8 mouse cellular contexts compared by ENCODE assay signal in genomic region chr6:40235793-40236470, GRCm38 (mm10).
A peak's percentile ranks its signal among the peaks of the same experiment; 100 is the strongest.
DNase-seq lines count a peak whose midpoint lies in the region; ATAC-seq and TF ChIP-seq lines count a peak whose summit lies in the region.

No protein-coding gene starts in this region.

- ATAC-seq in liver, embryonic 13.5 days (ENCODE audit: low read depth), result no peak

- H3K9ac ChIP-seq in liver, embryonic 13.5 days, result no peak overlapping the region

- H3K27me3 ChIP-seq in cerebellum, adult 2 months (ENCODE audit: control insufficient read depth, insufficient read depth, low read length), result no peaks in the 10 kb centered on the region
- no peaks in the 10 kb centered on the region for H3K27me3 ChIP-seq in liver, embryonic 13.5 days

- H3K4me1 ChIP-seq in cerebellum, adult 2 months (ENCODE audit: control insufficient read depth, insufficient read depth, low read length), result 0 out of 2 replicates have a peak, but pooled peaks cover 4% of the 10 kb centered on the region
- H3K4me1 ChIP-seq in liver, embryonic 13.5 days (replicated peaks), result no peaks in the 10 kb centered on the region

- no peaks in the 10 kb centered on the region for H3K36me3 ChIP-seq in liver, embryonic 13.5 days

- H3K9me3 ChIP-seq in liver, embryonic 13.5 days (replicated peaks), result no peaks in the 10 kb centered on the region

- no peak overlapping the region for H3K4me3 ChIP-seq in cerebellum, adult 2 months (replicated peaks; ENCODE audit: insufficient read depth, low read depth, low read length)
- no peak overlapping the region for H3K4me3 ChIP-seq in liver, embryonic 13.5 days (replicated peaks)

- WGBS in cerebellum, adult 2 months, result 60% methylated on average over 10 of the region's 10 CpGs
- 12% methylated on average over 10 of the region's 10 CpGs for WGBS in liver, embryonic 13.5 days (ENCODE audit: insufficient replicate concordance)

- DNase-seq in A20 (ENCODE audit: low read depth, low spot score) (peak; percentile 76), MEL-GATA-1-ER (ENCODE audit: extremely low read depth, low read depth) (peak; percentile 51)
- DNase-seq in cerebellum, adult 2 months, result peak; percentile 56 to 75
- peak; percentile 68 to 73 for DNase-seq in frontal cortex, postnatal 25 days (ENCODE audit: low spot score in 2 of 2)
- DNase-seq in kidney, adult 9 months, result peak; percentile 84
- DNase-seq in liver, embryonic 13.5 days, result peak; percentile 28
- DNase-seq in right cerebral cortex, adult 18-20 months, result peak; percentile 64
- DNase-seq in urinary bladder, adult 2 months (ENCODE audit: low spot score), result peak; percentile 60

- TF ChIP-seq CTCF in cerebellum, adult 2 months (IDR thresholded peaks at IDR 0.05; ENCODE audit: borderline replicate concordance, insufficient read depth, low read depth, low read length), result peak; percentile 75

- no peak overlapping the region for H3K27ac ChIP-seq in cerebellum, adult 2 months (ENCODE audit: insufficient read depth, low read length)
- no peak overlapping the region for H3K27ac ChIP-seq in liver, embryonic 13.5 days

- H3K4me2 ChIP-seq in liver, embryonic 13.5 days, result no peak overlapping the region

- TF ChIP-seq POLR2A in cerebellum, adult 2 months (IDR thresholded peaks at IDR 0.05; ENCODE audit: borderline replicate concordance, insufficient read depth, low read length), result no peak

Comparison
In these comparisons a context has a peak if more than half of its experiments do, and no peak if none do; other contexts are left out.
1. DNase-seq: peak in every context shown above with its lines; median percentile 84 in kidney, adult 9 months; 76 in A20; 70 in frontal cortex, postnatal 25 days; 66 in cerebellum, adult 2 months; 64 in right cerebral cortex, adult 18-20 months; 60 in urinary bladder, adult 2 months; 51 in MEL-GATA-1-ER; 28 in liver, embryonic 13.5 days.